Mouse (Mus musculus) lung, postnatal 25 days (tissue): ENCODE measurements around the gene Dus1l.
"Not testable (repeated sequence)": the region's sequence is repeated elsewhere in the genome, so short reads cannot be mapped to it uniquely, and the experiment has no call there.

Experiments
- DNase-seq: peaks from one replicate; pipeline ENCODE4 v3.0.0; 2022; ENCODE audit warnings: low spot score

Gene Dus1l

GRCm38 (mm10) chr11:120777123-120777522, 19.1 kb downstream of the Dus1l start:
- no peak for DNase-seq

DNA sequence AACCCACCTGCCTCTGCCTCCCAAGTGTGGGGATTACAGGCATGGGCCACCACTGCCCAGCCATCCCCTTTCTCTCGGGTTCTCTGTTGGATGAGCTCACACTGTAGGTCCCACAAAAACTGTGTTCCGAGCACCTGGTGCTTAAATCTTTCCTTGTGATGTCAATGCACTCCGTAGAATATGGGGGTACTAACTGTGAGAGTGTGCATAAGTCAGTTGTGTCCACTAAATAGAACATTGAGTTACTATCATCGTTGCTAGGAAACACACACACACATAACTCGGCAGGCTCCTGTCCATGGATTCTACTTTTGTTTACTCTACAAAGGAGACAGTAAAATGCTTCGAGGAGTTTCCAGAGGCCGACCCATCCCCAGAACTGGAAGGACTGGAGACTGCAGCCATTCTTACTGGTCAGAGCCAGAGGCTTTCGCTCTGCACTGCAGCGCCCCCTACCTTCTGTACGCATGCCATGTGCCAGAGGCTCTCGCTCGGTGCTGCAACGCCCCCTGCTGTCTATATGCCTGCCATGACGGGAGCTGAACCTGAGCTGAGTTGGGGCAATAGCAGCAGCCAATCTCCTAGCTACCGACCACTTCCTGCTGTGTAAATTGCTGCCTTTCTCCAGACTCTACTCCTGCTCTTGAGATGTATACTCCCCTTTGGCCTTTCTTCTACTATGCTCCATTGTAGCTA, 20.3 kb downstream of the Dus1l start:
- peak; percentile 94 for DNase-seq

- DNase-seq: no peak
Measured at GRCm38 (mm10) chr11:120773463-120774190, 22.6 kb downstream of the Dus1l start.

GRCm38 (mm10) chr11:120772749-120773148, 23.5 kb downstream of the Dus1l start:
- no peak for DNase-seq

- DNase-seq: peak; percentile 34
Measured at GRCm38 (mm10) chr11:120768206-120768605, 28.0 kb downstream of the Dus1l start.

DNA sequence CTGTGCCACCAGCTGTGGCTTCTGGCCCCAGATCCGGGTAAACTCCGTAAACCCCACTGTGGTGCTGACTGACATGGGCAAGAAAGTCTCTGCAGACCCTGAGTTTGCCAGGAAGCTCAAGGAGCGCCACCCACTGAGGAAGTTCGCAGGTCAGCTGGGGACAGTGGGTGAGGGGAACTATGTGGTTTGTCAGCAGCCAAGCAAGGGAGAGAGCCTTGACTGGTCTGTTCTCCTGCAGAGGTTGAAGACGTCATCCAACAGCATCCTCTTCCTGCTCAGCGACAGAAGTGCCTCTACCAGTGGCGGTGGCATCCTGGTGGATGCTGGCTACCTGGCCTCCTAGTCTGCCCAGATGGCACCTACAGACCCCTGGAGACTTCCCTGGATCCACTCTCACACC, 29.2 kb downstream of the Dus1l start:
- DNase-seq: not testable (repeated sequence)

- DNase-seq: not testable (repeated sequence)
Measured at GRCm38 (mm10) chr11:120763121-120763999, 32.8 kb downstream of the Dus1l start.

GRCm38 (mm10) chr11:120762672-120763041, 33.5 kb downstream of the Dus1l start, which contains the start of gene Hmga1b:
Gene Hmga1b, plus strand, starts transcription at chr11:120762794.
- DNase-seq: not testable (repeated sequence)

- DNase-seq: no peak
Measured at GRCm38 (mm10) chr11:120761811-120762671, 34.2 kb downstream of the Dus1l start.

- DNase-seq: no peak
Measured at GRCm38 (mm10) chr11:120760236-120760635, 36.0 kb downstream of the Dus1l start.

DNA sequence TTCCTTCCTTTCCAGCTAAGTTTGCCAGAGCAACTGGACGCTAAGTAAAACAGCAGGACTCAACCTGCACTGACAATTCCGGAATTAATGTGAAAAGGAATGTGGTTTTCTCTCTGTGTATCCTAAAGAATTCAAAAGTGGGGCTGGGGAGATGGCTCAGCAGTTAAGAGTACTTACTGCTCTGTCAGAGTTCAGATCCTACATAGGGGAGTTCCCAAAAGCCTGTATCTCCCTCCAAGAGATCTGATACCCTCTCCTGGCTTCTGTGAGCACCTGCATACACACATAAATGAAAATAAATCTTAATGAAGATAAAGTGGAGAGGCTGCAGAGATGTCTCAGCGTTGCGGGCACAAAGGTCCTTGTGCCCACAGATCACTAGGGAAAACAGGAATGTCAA, 44.6 kb downstream of the Dus1l start:
- DNase-seq: no peak

DNA sequence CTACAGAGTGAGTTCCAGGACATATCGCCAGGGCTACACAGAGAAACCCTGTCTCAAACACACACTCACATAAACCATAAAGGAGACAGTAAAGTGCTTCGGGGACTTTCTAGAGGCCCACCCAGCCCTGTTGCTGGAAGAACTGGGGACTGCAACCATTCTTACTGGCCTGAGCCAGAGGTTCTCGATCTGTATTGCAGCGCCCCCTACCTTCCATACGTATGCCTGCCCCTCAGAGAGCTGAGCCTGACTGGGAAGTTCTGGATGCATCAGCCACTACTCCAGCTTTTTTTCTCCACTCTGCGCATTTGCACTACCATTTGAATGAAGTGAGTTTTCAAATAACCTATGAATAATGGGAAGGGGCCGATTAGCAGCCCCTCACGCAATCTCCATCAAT, 46.8 kb downstream of the Dus1l start:
- DNase-seq: no peak

DNA sequence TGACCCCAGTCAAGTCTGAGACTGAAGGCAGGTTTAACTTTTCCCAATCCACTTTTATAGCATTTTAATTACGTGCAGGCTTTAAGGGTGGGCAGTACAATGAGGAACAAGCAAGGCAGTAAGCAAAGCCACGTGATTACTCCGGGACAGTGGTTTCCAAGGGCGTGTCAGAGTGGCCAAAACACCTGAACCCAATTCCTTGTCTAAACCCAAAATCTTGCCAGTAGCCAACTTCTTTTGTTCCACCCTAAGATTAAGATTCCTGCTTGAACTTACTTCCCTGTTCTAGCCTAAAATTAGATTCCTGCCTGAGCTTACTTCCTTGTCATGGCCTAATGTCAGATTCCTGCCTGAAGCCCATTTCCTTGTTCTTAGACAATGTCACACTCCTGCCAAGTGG, 48.2 kb downstream of the Dus1l start:
- DNase-seq: no peak

DNA sequence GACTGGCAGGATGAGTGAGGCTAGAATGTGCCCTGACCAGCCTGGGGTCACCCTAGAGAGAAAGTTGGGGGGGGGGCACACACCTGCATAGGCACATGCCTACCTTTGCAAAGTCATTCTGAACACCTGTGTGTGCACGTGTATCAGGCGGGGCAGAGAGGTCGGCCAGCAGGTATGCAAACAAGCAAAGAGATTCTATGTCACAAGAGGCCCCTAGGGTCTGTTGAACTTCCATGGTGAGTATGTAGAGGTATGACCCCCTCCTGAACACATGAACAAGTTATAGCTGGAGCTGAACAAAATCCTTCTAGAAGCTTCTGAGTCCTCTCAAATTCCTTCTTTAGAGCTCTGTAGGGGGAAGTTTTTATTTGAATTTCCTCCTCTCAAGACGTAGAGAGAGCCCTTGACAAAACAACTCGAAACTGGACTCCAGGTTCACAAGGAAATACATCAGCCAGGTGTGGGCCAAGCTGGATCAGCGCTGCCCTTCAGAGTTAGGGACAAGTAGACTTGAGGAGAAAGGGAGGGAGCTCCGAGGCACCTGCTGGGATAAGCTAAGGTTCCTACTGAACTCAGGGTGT, 52.0 kb downstream of the Dus1l start:
- peak; percentile 91 for DNase-seq

GRCm38 (mm10) chr11:120740981-120741380, 55.2 kb downstream of the Dus1l start:
- DNase-seq: no peak
